Mouse (Mus musculus) midbrain, embryonic 11.5 days (tissue): ENCODE measurements around the gene Erg. TPM values are rescaled to one million over a fixed set of nuclear protein-coding genes. Genes with fewer than 3 reads are reported as not detected.

Experiments
- ATAC-seq: fragments of 200-750 bp; cut with Nextera tagmentation; 2 replicates; pipeline ENCODE4 v1.8.0; 2017; ENCODE audit warnings: moderate TSS enrichment, moderate library complexity; ENCODE audit not compliant: low FRiP score
- DNase-seq: peaks from one replicate; pipeline ENCODE4 v3.0.0; 2015; ENCODE audit warnings: low spot score; ENCODE audit errors: missing footprints
- H3K27ac ChIP-seq: fragments of 300-500 bp; sonication (generic); 2 replicates; pipeline ENCODE4 v1.5.1; 2014; ENCODE audit warnings: low read depth, low read length
- H3K27me3 ChIP-seq: fragments of 300-500 bp; sonication (generic); 2 replicates; pipeline ENCODE4 v1.6.1; 2014; ENCODE audit warnings: mild to moderate bottlenecking, low read length, moderate library complexity, mixed read lengths; ENCODE audit not compliant: control insufficient read depth, insufficient read depth
- H3K36me3 ChIP-seq: fragments of 300-500 bp; sonication (generic); 2 replicates; pipeline ENCODE4 v1.6.1; 2014; ENCODE audit warnings: mild to moderate bottlenecking, low read length, moderate library complexity, mixed read lengths; ENCODE audit not compliant: control insufficient read depth, insufficient read depth
- H3K4me1 ChIP-seq: fragments of 300-500 bp; sonication (generic); 2 replicates; pipeline ENCODE4 v1.6.1; 2014; ENCODE audit warnings: low read length; ENCODE audit not compliant: control insufficient read depth, insufficient read depth
- H3K4me2 ChIP-seq: fragments of 300-500 bp; sonication (generic); 2 replicates; pipeline ENCODE4 v1.6.1; 2014; ENCODE audit warnings: mild to moderate bottlenecking, moderate library complexity
- H3K4me3 ChIP-seq: fragments of 300-500 bp; sonication (generic); 2 replicates; pipeline ENCODE4 v1.5.1; 2014; ENCODE audit warnings: low read depth, low read length
- H3K9ac ChIP-seq: fragments of 300-500 bp; sonication (generic); 2 replicates; pipeline ENCODE4 v1.6.1; 2014; ENCODE audit warnings: low read length
- H3K9me3 ChIP-seq: fragments of 300-500 bp; sonication (generic); 2 replicates; pipeline ENCODE4 v1.6.1; 2016; ENCODE audit warnings: low read length; ENCODE audit not compliant: control insufficient read depth
- WGBS: fragments of 180-500 bp; shearing (Covaris S2); extraction: QIAGEN DNeasy Blood & Tissue Kit; methylation state at CpG from one replicate; pipeline ENCODE4 v1.1.7; 2014; 5-methylcytosine and 5-hydroxymethylcytosine counted together
- polyA plus RNA-seq: library from polyadenylated mRNA; unstranded; fragments of >200 nt; fragmentation: Nextera tagmentation; extraction: Ambion mirVana; gene quantifications from 2 replicates; pipeline ENCODE4 v1.2.1, GENCODE M21; 2014

The Erg gene
- polyA plus RNA-seq, 1 experiment from 2014 or later = 1.1 TPM

DNA sequence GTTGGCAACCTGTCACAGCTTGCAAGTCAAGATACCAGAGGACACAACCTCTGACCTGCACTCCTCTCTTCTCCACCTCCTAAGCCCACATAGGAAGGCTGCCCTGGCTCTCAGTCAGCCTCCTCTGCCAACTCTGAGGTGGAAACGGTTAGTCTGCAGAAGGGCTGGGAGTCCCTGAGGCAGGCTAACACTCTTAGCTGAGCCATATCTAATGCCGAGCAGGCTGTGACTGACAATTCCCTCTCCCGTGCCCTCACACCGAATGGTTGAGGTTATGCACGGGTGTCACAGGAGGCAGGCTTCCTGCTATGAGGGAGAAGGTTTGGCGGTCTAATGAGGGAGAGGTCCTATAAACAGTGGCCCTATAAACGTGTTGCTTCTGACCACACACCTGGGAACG is 232.6 kb downstream of the Erg start:
- 82% methylated on average over 8 of the region's 8 CpGs for WGBS
- Histone ChIP-seq H3K9ac (no peak overlapping the region), H3K9me3 (no peaks in the 10 kb centered on the region), H3K27me3 (no peaks in the 10 kb centered on the region), H3K4me2 (no peak overlapping the region), H3K36me3 (no peaks in the 10 kb centered on the region), H3K4me1 (no peaks in the 10 kb centered on the region), H3K27ac (no peak overlapping the region), H3K4me3 (no peak overlapping the region)
- ATAC-seq (no peak), DNase-seq (no peak)

DNA sequence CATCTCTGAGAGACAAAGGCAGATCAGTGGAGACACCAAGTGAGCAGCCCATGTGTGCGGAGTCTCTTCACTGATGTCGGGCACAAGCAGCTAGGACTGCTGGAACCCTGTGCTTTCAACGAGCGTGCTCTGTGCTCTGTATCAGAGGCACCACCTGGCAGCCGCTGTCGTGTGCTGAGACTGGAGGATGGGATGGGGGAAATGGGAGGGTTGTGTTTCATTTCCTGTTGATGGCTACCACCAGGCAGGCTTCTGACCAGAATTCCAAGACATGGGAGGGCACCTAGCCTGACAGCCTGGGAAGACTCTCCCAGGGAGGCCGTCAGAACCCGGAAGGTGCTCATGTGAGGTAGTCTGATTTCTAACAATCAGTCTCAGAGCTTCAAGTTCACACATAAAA is 234.1 kb downstream of the Erg start:
- H3K36me3 ChIP-seq = no peaks in the 10 kb centered on the region
- H3K9me3 ChIP-seq = no peaks in the 10 kb centered on the region
- H3K9ac ChIP-seq = no peak overlapping the region
- no peak overlapping the region for H3K4me2 ChIP-seq
- no peak overlapping the region for H3K27ac ChIP-seq
- H3K4me1 ChIP-seq = no peaks in the 10 kb centered on the region
- DNase-seq (no peak), ATAC-seq (no peak)
- 73% methylated on average over 8 of the region's 8 CpGs for WGBS
- no peak overlapping the region for H3K4me3 ChIP-seq
- no peaks in the 10 kb centered on the region for H3K27me3 ChIP-seq

DNA sequence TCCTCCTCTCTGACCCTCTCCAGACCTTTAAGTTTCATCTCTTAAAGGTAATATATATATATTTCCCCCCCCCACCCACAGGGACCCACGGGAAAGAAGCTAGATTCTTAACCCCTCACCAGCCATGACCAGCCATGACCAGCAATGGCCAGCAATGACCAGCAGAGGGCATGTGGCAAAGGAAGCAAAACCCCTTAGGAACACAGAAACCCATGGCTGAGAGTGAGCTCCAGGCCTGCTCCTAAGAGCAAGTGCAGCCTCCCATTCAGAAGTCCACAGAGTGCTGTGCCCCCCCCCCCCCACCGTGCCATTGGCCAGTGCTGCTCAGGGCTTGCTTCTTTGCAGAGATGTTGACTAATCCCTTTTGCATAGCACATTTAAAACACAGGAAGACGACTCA is 235.9 kb downstream of the Erg start:
- Histone ChIP-seq H3K4me3 (no peak overlapping the region), H3K4me1 (no peaks in the 10 kb centered on the region), H3K27ac (no peak overlapping the region), H3K36me3 (no peaks in the 10 kb centered on the region), H3K9ac (no peak overlapping the region), H3K9me3 (no peaks in the 10 kb centered on the region), H3K27me3 (no peaks in the 10 kb centered on the region), H3K4me2 (no peak overlapping the region)
- DNase-seq (peak; percentile 91), ATAC-seq (peak; percentile 69; the same call in 1 of the 2 replicates)
- WGBS = 23% methylated on average over 3 of the region's 3 CpGs

DNA sequence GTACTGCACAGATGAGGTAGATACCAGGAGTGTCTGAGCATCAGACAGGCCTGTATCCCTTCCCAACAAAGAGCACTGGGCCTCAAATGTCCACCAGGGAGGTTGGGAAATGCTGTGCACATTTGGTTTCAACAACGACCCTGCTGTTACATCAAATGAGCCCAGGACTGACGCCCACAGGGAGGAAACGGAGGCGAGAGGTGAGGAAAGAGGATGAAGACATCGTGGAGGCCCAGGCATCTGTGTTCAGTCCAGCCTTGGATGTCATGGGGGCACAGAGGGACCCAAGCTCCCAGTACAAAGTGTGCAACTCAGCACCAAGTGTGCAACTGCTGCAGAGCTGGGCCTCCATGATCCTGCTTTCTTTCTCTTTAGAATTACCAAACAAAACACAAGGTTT is 236.6 kb downstream of the Erg start:
- DNase-seq (no peak), ATAC-seq (no peak)
- Histone ChIP-seq H3K36me3 (no peaks in the 10 kb centered on the region), H3K4me2 (no peak overlapping the region), H3K9ac (no peak overlapping the region), H3K27ac (no peak overlapping the region), H3K27me3 (no peaks in the 10 kb centered on the region), H3K9me3 (no peaks in the 10 kb centered on the region), H3K4me1 (no peaks in the 10 kb centered on the region), H3K4me3 (no peak overlapping the region)
- WGBS = 86% methylated on average over 5 of the region's 5 CpGs

DNA sequence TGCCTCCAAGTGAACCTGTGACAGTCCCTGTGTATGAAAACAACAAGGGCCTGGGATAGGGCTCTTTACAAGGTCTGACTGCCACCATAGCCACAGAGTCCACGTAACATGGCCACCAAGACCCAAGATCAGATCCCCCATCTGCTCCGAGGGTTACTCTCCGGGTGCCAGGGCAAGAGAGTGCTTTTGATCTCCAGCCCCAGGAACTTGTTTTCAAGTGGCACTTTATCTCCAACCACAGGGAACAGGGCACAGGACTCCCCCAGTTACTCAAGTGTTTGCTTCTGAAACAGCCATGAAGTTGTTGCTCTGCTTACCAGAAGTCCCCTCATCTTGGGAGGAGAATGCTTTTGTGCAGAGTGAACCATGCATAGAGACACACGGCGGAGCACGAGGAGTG is 237.0 kb downstream of the Erg start:
- Histone ChIP-seq H3K4me1 (no peaks in the 10 kb centered on the region), H3K27me3 (no peaks in the 10 kb centered on the region), H3K9me3 (no peaks in the 10 kb centered on the region), H3K9ac (no peak overlapping the region), H3K4me2 (no peak overlapping the region), H3K4me3 (no peak overlapping the region), H3K27ac (no peak overlapping the region), H3K36me3 (no peaks in the 10 kb centered on the region)
- no peak for DNase-seq
- ATAC-seq = no peak
- WGBS = 88% methylated on average over 6 of the region's 6 CpGs

DNA sequence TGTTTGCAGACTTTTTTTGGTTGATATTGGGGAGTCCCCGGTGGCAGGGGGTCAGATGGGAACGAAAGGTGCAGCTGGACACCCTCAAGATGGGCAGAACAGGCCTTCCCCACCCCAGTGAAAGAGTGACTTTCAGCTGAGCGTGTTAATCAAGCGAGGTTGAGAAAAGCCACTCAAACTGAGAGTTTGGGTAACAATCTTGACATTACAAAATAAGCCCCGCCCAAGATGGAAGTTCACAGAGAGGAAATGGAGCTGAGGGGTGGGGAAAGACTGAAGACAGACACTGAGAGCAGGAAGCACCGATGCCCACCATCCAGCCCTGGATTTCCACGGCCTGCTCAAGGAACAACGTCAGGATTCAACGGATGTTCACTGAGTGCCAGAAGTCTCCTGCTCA is 237.8 kb downstream of the Erg start:
- no peaks in the 10 kb centered on the region for H3K9me3 ChIP-seq
- no peaks in the 10 kb centered on the region for H3K4me1 ChIP-seq
- 82% methylated on average over 9 of the region's 9 CpGs for WGBS
- no peak for ATAC-seq
- no peaks in the 10 kb centered on the region for H3K27me3 ChIP-seq
- no peak for DNase-seq
- H3K36me3 ChIP-seq = no peaks in the 10 kb centered on the region
- no peak overlapping the region for H3K4me3 ChIP-seq
- H3K4me2 ChIP-seq = no peak overlapping the region
- H3K27ac ChIP-seq = no peak overlapping the region
- no peak overlapping the region for H3K9ac ChIP-seq

DNA sequence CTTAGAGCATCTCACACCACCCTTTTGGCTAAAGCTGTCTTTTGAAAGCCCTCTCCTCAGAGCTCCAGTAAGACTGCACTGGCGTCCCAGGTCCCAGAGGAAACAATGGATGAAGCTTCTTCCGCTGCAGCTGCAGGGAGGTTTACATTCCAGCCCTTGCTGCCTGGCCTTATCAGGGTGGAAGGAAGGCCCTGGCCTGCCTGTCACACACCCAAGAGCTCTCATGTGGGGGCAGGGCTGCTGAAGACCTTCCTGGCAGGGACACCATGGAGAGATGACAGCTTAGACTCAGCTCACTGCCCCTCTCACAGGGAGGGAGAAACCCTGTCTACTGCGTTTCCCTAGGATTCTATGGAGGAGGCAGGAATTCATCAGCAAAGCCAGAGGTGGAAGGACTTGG is 239.2 kb downstream of the Erg start:
- Histone ChIP-seq H3K36me3 (no peaks in the 10 kb centered on the region), H3K4me2 (no peak overlapping the region), H3K27ac (no peak overlapping the region), H3K27me3 (no peaks in the 10 kb centered on the region), H3K4me1 (no peaks in the 10 kb centered on the region), H3K9ac (no peak overlapping the region), H3K4me3 (no peak overlapping the region), H3K9me3 (no peaks in the 10 kb centered on the region)
- WGBS = 2% methylated on average over 3 of the region's 3 CpGs
- peak; percentile 79 for DNase-seq
- ATAC-seq = no peak

- Histone ChIP-seq H3K9me3 (no peaks in the 10 kb centered on the region), H3K4me2 (no peak overlapping the region), H3K9ac (no peak overlapping the region), H3K36me3 (no peaks in the 10 kb centered on the region), H3K4me3 (no peak overlapping the region), H3K27ac (no peak overlapping the region), H3K4me1 (no peaks in the 10 kb centered on the region), H3K27me3 (no peaks in the 10 kb centered on the region)
- DNase-seq (peak; percentile 93), ATAC-seq (no peak)
- 6% methylated on average over 6 of the region's 7 CpGs for WGBS
Measured at GRCm38 (mm10) chr16:95345882-95346281, 240.5 kb downstream of the Erg start.

GRCm38 (mm10) chr16:95344961-95345360 is 241.4 kb downstream of the Erg start:
- Histone ChIP-seq H3K27ac (no peak overlapping the region), H3K4me3 (no peak overlapping the region), H3K27me3 (no peaks in the 10 kb centered on the region), H3K36me3 (no peaks in the 10 kb centered on the region), H3K9me3 (no peaks in the 10 kb centered on the region), H3K4me1 (no peaks in the 10 kb centered on the region), H3K9ac (no peak overlapping the region), H3K4me2 (no peak overlapping the region)
- DNase-seq (no peak), ATAC-seq (no peak)
- WGBS = 71% methylated on average over 10 of the region's 10 CpGs

- 76% methylated on average over 8 of the region's 8 CpGs for WGBS
- Histone ChIP-seq H3K9me3 (no peaks in the 10 kb centered on the region), H3K36me3 (no peaks in the 10 kb centered on the region), H3K4me2 (no peak overlapping the region), H3K4me3 (no peak overlapping the region), H3K27me3 (no peaks in the 10 kb centered on the region), H3K9ac (no peak overlapping the region), H3K4me1 (no peaks in the 10 kb centered on the region), H3K27ac (no peak overlapping the region)
- no peak for DNase-seq
- no peak for ATAC-seq
Measured at GRCm38 (mm10) chr16:95342030-95342429, 244.4 kb downstream of the Erg start.
